Mouse (Mus musculus) erythroblast, embryonic 14.5 days (primary cell): ENCODE measurements around the gene Prss16. TPM values are rescaled to one million over a fixed set of nuclear protein-coding genes. Genes with fewer than 3 reads are reported as not detected.
A peak's percentile ranks its signal among the peaks of the same experiment; 100 is the strongest.

ENCODE experiments used
- H3K27me3 ChIP-seq: 2 replicates; pipeline ENCODE4 v1.6.1; 2012; ENCODE audit warnings: inconsistent platforms; ENCODE audit not compliant: control insufficient read depth
- H3K36me3 ChIP-seq: 2 replicates; pipeline ENCODE4 v1.6.1; 2012; ENCODE audit warnings: mild to moderate bottlenecking, inconsistent platforms; ENCODE audit not compliant: control insufficient read depth
- H3K4me1 ChIP-seq: 2 replicates; pipeline ENCODE4 v1.6.1; 2012; ENCODE audit warnings: inconsistent platforms; ENCODE audit not compliant: control insufficient read depth
- H3K4me3 ChIP-seq: replicated peaks from 2 replicates; pipeline ENCODE3; 2012; ENCODE audit warnings: moderate library complexity, mild to moderate bottlenecking, inconsistent platforms
- H3K9me3 ChIP-seq: 2 replicates; pipeline ENCODE4 v1.6.1; 2012; ENCODE audit warnings: low read length, inconsistent platforms, mixed read lengths; ENCODE audit not compliant: control insufficient read depth
- GATA1 ChIP-seq: IDR thresholded peaks from 2 replicates; pipeline ENCODE4 v1.6.1; 2012; ENCODE audit warnings: low read length, inconsistent platforms, mixed read lengths
- TAL1 ChIP-seq: IDR thresholded peaks from 3 replicates; pipeline ENCODE4 v1.6.1; 2012; ENCODE audit warnings: low read length, inconsistent platforms, mixed read lengths
- polyA plus RNA-seq: library from polyadenylated mRNA; stranded (reverse); fragments of >175 nt; gene quantifications from 2 replicates; pipeline ENCODE4 v1.2.3, GENCODE M21; 2012

Gene Prss16
- polyA plus RNA-seq, 1 experiment: not detected

- H3K4me3 ChIP-seq: peak overlapping the region; percentile 24
- H3K27me3 ChIP-seq: peaks cover 61% of the 10 kb centered on the region
- H3K36me3 ChIP-seq: no peaks in the 10 kb centered on the region
- peaks cover 27% of the 10 kb centered on the region for H3K4me1 ChIP-seq
- TF ChIP-seq GATA1 (no peak), TAL1 (no peak)
- no peaks in the 10 kb centered on the region for H3K9me3 ChIP-seq
Observed at GRCm38 (mm10) chr13:22014411-22014845, 4.9 kb upstream of the Prss16 start.

DNA sequence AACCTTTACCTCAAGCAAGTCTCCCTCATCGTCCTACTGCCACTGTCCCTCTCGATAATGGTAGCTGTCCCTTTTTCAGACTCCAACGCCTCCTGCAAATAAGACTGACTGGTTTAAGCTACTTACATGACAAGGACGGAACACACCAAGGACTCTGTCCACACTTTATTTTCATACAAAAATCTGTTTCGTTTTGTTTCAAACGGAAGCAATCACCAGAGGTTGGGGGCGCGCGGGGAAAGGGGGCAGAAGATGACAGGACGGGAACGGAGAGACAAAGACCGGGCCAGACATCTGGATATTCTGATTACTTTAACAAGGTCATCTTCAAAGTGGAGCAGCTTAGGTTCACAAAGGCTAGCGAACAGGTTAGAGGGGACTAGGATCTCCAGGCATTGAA lies 4.2 kb upstream of the Prss16 start:
- Histone ChIP-seq H3K9me3 (no peaks in the 10 kb centered on the region), H3K4me3 (no peak overlapping the region), H3K4me1 (peaks cover 23% of the 10 kb centered on the region), H3K36me3 (no peaks in the 10 kb centered on the region), H3K27me3 (peaks cover 68% of the 10 kb centered on the region)
- TF ChIP-seq TAL1 (no peak), GATA1 (no peak)

DNA sequence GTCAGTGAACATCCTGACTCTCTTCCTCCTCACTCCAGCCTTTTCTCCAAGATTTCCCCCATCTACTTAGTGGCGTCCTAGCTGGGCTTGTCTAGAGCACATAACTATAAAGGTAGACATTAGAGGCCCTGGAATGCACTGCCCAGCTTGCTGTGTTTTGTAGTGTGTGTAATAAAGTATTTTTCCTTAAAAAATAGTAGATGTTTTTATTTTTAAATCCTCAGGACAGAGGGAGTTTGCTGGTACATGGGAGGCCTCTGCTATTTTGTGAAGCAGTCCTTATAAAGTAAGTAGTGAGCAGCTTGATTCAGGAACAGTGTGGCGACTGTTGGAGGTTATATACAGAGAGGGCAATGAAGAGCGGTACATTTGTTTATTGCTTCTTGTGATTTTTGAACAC lies 835 bp downstream of the Prss16 start:
- H3K36me3 ChIP-seq: no peaks in the 10 kb centered on the region
- peaks cover 20% of the 10 kb centered on the region for H3K4me1 ChIP-seq
- peaks cover 99% of the 10 kb centered on the region for H3K27me3 ChIP-seq

GRCm38 (mm10) chr13:22007872-22008271 lies 1.7 kb downstream of the Prss16 start:
- peaks cover 18% of the 10 kb centered on the region for H3K4me1 ChIP-seq

More for the DNA sequence above, 835 bp downstream of the Prss16 start:
- H3K9me3 ChIP-seq: no peaks in the 10 kb centered on the region; the same call in 1 of the 2 replicates
- TF ChIP-seq TAL1 (no peak), GATA1 (no peak)
- H3K4me3 ChIP-seq: no peak overlapping the region

GRCm38 (mm10) chr13:22007121-22007510 lies 2.4 kb downstream of the Prss16 start:
- no peak overlapping the region for H3K4me3 ChIP-seq
- H3K36me3 ChIP-seq: no peaks in the 10 kb centered on the region
- TF ChIP-seq GATA1: no peak
- no peak for TF ChIP-seq TAL1
- no peaks in the 10 kb centered on the region; the same call in 1 of the 2 replicates for H3K9me3 ChIP-seq
- peaks cover 99% of the 10 kb centered on the region for H3K27me3 ChIP-seq
- peaks cover 18% of the 10 kb centered on the region for H3K4me1 ChIP-seq

More at GRCm38 (mm10) chr13:22007872-22008271, 1.7 kb downstream of the Prss16 start:
- TF ChIP-seq TAL1 (no peak), GATA1 (no peak)
- no peaks in the 10 kb centered on the region; the same call in 1 of the 2 replicates for H3K9me3 ChIP-seq
- no peak overlapping the region for H3K4me3 ChIP-seq
- H3K27me3 ChIP-seq: peaks cover 99% of the 10 kb centered on the region
- no peaks in the 10 kb centered on the region for H3K36me3 ChIP-seq

GRCm38 (mm10) chr13:22006334-22007120 lies 3.0 kb downstream of the Prss16 start:
- peak overlapping the region; percentile 56 for H3K4me3 ChIP-seq
- H3K9me3 ChIP-seq: no peaks in the 10 kb centered on the region; the same call in 1 of the 2 replicates
- H3K4me1 ChIP-seq: peaks cover 18% of the 10 kb centered on the region
- peaks cover 99% of the 10 kb centered on the region for H3K27me3 ChIP-seq
- TF ChIP-seq TAL1 (no peak), GATA1 (no peak)
- no peaks in the 10 kb centered on the region for H3K36me3 ChIP-seq

DNA sequence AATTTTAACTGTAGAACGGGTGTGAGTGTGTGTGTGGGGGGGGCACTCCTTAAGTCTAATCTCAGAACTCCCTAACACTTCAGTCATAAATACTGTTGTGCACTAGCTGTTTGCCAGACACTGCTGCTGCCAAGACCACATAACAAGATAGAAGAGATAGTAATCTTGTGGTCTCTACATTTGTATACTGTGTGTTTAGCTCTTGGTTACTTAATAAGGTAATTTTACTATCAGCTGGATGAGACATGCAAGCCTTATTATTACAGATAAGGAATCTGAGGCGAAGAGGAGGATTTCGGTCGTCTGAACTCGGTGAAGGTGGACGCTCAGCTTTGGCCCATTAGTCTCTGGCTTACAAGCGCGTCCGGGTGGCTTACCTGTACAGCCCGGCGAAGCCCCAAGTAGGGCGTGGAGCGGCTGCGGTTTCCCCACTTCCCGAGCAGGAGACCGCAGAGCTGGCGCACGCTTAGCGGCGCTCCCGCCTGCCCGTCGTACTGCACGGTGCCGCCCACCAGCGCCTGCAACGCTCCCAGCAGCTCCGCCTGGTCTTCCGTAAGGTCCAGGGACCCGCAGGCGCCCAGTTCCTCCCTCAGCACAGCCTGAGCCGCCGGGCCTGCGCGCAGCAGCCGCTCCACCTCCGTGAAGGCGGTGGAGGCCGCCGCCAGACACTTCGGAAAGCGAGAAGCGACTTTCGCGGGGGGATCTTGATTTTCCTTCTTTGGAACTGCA lies 3.8 kb downstream of the Prss16 start:
- no peak for TF ChIP-seq TAL1
- TF ChIP-seq GATA1: no peak
- Histone ChIP-seq H3K27me3 (peaks cover 100% of the 10 kb centered on the region), H3K4me1 (peaks cover 18% of the 10 kb centered on the region), H3K36me3 (no peaks in the 10 kb centered on the region), H3K4me3 (peak overlapping the region; percentile 56), H3K9me3 (no peaks in the 10 kb centered on the region; the same call in 1 of the 2 replicates)

- no peak overlapping the region for H3K4me3 ChIP-seq
- peaks cover 100% of the 10 kb centered on the region for H3K27me3 ChIP-seq
- TF ChIP-seq TAL1 (no peak), GATA1 (no peak)
- no peaks in the 10 kb centered on the region for H3K36me3 ChIP-seq
- peaks cover 20% of the 10 kb centered on the region for H3K4me1 ChIP-seq
- H3K9me3 ChIP-seq: peaks cover 2% of the 10 kb centered on the region; the same call in 1 of the 2 replicates
Observed at GRCm38 (mm10) chr13:22001823-22002222, 7.7 kb downstream of the Prss16 start.

DNA sequence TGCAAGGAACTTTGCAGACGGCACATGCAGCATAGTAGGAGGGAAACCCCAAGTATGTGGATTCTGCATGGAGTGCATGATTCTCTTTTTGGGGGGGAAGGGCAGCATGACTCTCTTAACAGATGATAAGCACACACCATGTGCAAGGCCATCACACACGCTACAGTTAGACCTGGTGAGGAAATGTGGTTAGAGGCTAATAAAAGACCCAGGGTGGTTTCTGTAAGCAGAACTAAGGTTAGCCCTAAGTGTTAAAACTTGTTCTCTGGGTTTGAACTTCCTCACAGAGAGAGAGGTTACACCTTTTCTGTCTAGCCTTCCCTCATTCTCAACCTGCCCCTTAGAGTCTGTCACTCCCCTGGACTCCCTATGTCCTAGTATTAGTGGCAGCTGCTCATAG lies 8.2 kb downstream of the Prss16 start:
- no peak for TF ChIP-seq TAL1
- peaks cover 19% of the 10 kb centered on the region for H3K4me1 ChIP-seq
- no peaks in the 10 kb centered on the region for H3K36me3 ChIP-seq
- H3K9me3 ChIP-seq: peaks cover 2% of the 10 kb centered on the region; the same call in 1 of the 2 replicates
- H3K27me3 ChIP-seq: peaks cover 100% of the 10 kb centered on the region
- no peak overlapping the region for H3K4me3 ChIP-seq
